Mouse (Mus musculus) naive thymus-derived CD4-positive, alpha-beta T cell, adult 5 months (primary cell): ENCODE data around the gene Scn9a. TPM values are rescaled to one million over a fixed set of nuclear protein-coding genes. Genes with fewer than 3 reads are reported as not detected.

Experiments used
- polyA plus RNA-seq: library from polyadenylated mRNA; unstranded; fragments of 100-300 nt; shearing (Covaris generic); gene quantifications from one replicate; pipeline ENCODE4 v1.2.1, GENCODE M21; 2017

Scn9a gene
- 0.24 TPM for polyA plus RNA-seq

GRCm38 (mm10) chr2:66634580-66635359, at the start of gene Scn9a:
Gene Scn9a, minus strand, starts transcription at chr2:66634962.

GRCm38 (mm10) chr2:66440711-66441110, 194.1 kb downstream of the Scn9a start, which contains the start of gene Scn1a:
Gene Scn1a, minus strand, starts transcription at chr2:66440840.

Other genes starting within 250 kb of the Scn9a start
- gene Scn1a, start 194.1 kb downstream of the Scn9a start, polyA plus RNA-seq = not detected
- gene Scn7a, start 150.0 kb upstream of the Scn9a start, polyA plus RNA-seq = 0.14 TPM